Mouse (Mus musculus) c-Kit-positive CD71-positive TER-119-negative erythroid progenitor cells, embryonic 14.5 days (primary cell): ENCODE data around the gene Ccdc194.

ENCODE experiments used
- DNase-seq: peaks from one replicate; pipeline ENCODE4 v3.0.0-alpha.2; 2013; ENCODE audit warnings: low read depth

The Ccdc194 gene

DNA sequence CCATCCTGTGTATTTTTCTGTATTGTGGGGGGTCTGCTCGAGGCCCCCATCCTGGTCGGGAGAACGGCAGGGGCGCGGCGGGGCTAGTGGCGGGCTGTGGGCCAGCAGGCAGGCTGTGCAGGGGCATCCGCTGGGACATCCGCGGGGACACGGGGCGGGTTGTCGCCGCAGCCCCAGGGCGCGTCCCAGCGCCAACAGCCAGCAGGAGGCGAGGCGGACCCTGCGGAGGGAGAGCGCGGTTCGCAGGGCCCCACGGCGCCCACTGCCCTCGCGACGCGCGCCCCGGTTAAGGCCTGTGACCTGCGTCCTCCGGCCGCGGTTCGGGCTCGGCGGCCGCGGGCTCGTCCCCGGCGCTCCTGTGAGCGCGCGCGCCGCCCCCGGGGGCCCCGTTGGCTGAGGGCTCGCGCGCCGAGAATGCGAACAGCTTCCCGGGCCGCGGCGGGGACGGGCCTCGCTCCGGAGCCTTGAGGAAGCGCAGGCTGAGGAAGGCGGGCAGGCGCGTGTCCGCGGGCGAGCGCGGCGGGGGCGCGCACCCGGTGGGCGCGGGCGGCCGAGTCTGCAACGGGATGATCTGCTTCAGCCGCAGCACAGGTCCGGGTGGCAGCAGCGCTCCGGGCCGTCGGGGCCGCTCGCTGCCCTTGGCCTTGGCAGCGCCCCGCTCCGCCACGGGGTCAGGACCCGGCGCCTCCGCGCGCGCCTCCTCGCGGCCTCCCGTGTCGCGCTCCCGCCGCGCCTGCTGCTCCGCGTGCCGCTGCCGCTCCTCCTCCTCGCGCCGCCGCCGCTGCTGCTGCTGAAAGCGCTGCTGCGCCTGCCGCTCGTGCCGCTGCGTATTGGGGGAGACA, 49.2 kb downstream of the Ccdc194 start:
- DNase-seq = no peak

GRCm38 (mm10) chr8:71475702-71476075, 49.8 kb downstream of the Ccdc194 start:
- no peak for DNase-seq

DNA sequence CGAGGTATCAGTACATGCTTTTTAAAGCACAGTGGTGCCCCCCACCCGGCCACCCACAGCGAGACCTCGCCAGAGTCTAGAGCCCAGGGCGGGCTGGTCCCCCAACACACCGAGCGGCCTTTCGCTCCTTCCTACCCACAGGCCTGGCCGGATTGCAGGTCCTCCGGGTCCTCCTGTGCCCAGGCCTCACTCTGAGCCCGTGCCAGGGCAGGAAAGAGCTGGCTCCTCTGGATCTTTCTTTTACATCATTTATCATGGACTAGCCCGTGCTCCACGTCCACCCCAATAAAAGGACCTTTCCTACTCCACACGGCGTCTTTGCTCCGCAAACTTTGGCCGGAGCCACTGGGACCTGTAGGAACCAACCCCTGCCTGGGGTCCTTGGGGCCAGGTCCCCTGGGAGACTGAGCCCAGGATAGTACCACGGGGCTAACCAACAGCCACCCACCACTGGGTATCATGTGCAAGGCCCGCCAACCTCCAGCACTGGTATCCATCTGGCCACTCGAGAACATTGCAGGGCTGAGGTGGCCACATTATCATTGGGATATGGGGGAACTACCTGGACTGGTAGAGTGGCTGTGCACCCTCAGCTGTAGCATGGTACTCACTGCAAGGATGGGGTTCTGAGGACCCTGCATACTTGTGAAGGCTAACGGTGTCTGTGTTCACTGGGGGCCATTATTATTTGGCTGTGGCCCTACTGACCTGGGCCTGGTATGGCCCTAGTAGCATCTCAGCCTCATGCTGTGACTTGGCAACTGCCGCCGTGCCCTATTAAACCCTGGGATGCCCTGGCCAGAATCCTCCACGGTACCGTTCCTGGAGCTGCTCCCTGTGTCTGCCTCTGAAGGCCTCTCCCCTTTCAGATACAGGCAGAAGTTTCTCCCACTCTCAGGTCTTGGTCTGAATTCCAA, 50.5 kb downstream of the Ccdc194 start:
- DNase-seq = no peak

DNA sequence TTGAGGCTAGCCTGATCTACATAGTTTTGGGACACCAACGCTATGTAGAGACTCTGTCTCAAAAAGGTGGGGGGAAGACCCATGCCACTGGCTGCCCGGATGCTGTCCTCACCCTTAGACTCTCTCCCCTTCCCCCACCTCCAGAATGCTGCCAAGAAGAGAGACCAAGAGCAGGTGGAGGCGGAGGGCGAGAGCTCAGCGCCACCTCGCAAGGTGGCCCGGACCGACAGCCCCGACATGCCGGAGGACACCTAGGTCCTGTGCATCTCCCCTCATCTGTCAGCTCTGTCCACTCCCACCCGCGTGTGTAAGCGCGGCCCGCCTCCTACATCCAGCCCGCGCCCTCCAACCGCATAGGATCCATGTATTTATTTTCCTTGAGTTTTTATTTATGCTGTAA, 51.2 kb downstream of the Ccdc194 start:
- no peak for DNase-seq

GRCm38 (mm10) chr8:71472601-71473386, 52.7 kb downstream of the Ccdc194 start:
- no peak for DNase-seq

- DNase-seq = no peak
Observed at GRCm38 (mm10) chr8:71471861-71472260, 53.6 kb downstream of the Ccdc194 start.

GRCm38 (mm10) chr8:71470913-71471255, 54.6 kb downstream of the Ccdc194 start:
- no peak for DNase-seq

- DNase-seq = no peak
Observed at GRCm38 (mm10) chr8:71470146-71470912, 55.2 kb downstream of the Ccdc194 start.
